ENCODE assay signal across 1 mouse cellular context in the genomic region with DNA sequence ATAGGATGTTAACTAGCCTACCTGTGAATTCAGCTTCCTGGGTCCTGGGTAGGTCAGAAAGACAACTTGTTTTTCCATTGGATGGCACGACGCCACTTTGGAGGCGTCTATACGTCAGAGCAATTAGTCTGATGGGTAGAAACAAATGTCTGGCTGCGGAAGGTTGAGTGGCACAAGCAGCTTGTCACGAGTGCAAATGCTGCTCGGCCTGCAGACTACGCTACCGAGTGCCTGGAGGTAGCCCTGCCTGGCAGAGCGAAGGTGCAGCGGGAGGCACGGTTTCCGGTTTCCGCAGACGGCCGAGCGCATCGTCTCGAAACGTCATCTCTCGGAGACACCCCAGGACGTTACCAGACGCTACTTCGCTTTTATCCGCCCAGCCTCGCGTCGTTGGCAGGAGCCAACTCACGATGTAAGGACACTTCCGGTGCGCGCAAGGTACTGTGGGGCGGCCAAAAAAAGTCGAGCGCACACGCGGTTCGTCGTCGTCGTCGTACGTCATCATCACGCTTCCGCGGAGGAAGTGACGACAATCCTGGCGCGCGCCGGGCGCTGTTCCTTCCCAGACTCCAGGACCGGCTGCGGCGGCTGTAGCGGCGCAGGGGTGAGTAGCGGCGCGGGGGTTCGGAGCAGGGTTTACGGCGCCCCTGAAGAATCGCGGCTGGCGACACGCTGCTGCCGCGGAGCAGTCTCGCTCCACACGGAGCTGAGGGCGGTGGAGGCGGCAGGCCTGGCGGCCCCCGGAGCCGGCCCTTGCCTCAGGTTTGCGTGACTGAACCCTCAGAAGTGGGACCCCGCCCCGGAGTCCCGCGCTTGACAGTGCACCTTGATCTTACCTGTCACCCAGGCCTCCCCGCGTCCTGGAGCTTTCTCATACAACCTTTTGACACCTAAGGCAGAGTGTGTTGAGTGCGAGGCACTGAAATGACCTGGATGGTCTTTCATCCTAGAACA.
A peak's percentile ranks its signal among the peaks of the same experiment; 100 is the strongest.
TF ChIP-seq lines count a peak whose summit lies in the region.

Gene Cdk11b, plus strand, starts transcription at position 517 of the 954 bp plus-strand sequence.

TF ChIP-seq in myocyte, 11 proteins besides CTCF, POLR2A, EP300 and RAD21 (continued from another document):
- TF ChIP-seq MYOG (IDR thresholded peaks at IDR 0.05; ENCODE audit: control insufficient read depth in 1 of 3, insufficient read depth in 1 of 3, insufficient read length in 2 of 3, low read depth in 2 of 3): no peak
- TF ChIP-seq SRF (IDR thresholded peaks at IDR 0.05; ENCODE audit: control insufficient read depth, insufficient read length, low read depth): peak; percentile 92
- peak; percentile 16 for TF ChIP-seq REST (IDR thresholded peaks at IDR 0.05; ENCODE audit: insufficient read depth, insufficient read length)
- no peak for TF ChIP-seq TCF12 (IDR thresholded peaks at IDR 0.05; ENCODE audit: insufficient read depth, poor library complexity, severe bottlenecking)
- TF ChIP-seq MAX (IDR thresholded peaks at IDR 0.05; ENCODE audit: low read depth): no peak
- TF ChIP-seq TCF3 (IDR thresholded peaks at IDR 0.05; ENCODE audit: insufficient read length, low read depth): no peak
